Mouse (Mus musculus) telencephalon, adult 2 months (tissue): ENCODE measurements at regions not wholly inside any gene's neighbourhood (a gene's known extent, or its start where the extent isn't known, plus 50 kb on each side); places are given as distances from the start of the nearest gene placed in this dataset.
A peak's percentile ranks its signal among the peaks of the same experiment; 100 is the strongest.

Experiments used
- DNase-seq: peaks from one replicate; pipeline ENCODE4 v3.0.0-alpha.2; 2011; ENCODE audit warnings: low read depth, low spot score

GRCm38 (mm10) chr1:158161111-158161510 lies 195.0 kb downstream of the Brinp2 start:
- DNase-seq: no peak

- DNase-seq: no peak
Measured at GRCm38 (mm10) chr1:158161533-158161932, 194.6 kb downstream of the Brinp2 start.

- no peak for DNase-seq
Measured at GRCm38 (mm10) chr1:158163411-158163810, 192.7 kb downstream of the Brinp2 start.

GRCm38 (mm10) chr1:158170006-158170405 lies 186.1 kb downstream of the Brinp2 start:
- no peak for DNase-seq

GRCm38 (mm10) chr1:158180095-158180494 lies 176.0 kb downstream of the Brinp2 start:
- DNase-seq: no peak

GRCm38 (mm10) chr1:158181296-158181695 lies 174.8 kb downstream of the Brinp2 start:
- no peak for DNase-seq

- no peak for DNase-seq
Measured at GRCm38 (mm10) chr1:158187651-158188050, 168.5 kb downstream of the Brinp2 start.

GRCm38 (mm10) chr1:158192841-158193551 lies 163.1 kb downstream of the Brinp2 start:
- peak; percentile 83 for DNase-seq

GRCm38 (mm10) chr1:158193968-158194565 lies 162.1 kb downstream of the Brinp2 start:
- DNase-seq: no peak
